Mouse (Mus musculus) mouse embryonic stem cell (cell line): Measurements from ENCODE around the gene Hoxc12.

Experiments
- in situ Hi-C, 2 experiments: fragments of 300-500 bp; cut with MboI; formaldehyde crosslinking; loops; 1 replicate in 1 of 2; 3 replicates in 1 of 2; pipeline ENCODE4 v1.14.3; 2019 to 2020; ENCODE audit warnings: low sequenced_read_pairs in 2 of 2, low pct_unique_long_range_greater_than_20kb in 1 of 2, mixed read lengths in 1 of 2; ENCODE audit not compliant: unreplicated experiment in 1 of 2

Hoxc12 gene

GRCm38 (mm10) chr15:102931706-102932358, 4.7 kb upstream of the Hoxc12 start:
- in situ Hi-C loops = loop anchor here in 1 of 2 experiments (25.0 kb wide), 1 partner anchor 170 kb away; no protein-coding TSS in a partner anchor

DNA sequence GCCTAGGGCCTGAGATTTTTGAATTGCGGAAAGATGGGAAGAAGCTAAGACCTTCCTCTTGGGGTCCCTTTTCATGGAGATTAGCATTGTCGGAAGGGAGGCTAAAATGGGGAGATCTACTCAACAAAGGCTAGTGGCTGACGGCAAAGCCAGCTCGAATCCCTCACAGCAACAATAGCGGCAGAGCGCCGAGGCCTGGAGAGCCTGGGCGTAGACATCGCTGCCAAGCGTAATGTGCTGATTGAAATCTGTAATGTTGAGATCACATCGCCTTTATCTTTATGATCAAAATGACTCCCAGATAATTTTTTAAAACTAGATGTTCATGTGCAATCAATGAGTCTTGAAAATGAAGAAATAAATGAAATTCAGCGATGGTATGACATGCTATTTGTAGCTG, 2.1 kb upstream of the Hoxc12 start:
- in situ Hi-C loops = loop anchor here in 1 of 2 experiments (25.0 kb wide), 1 partner anchor 172 kb away; no protein-coding TSS in a partner anchor

DNA sequence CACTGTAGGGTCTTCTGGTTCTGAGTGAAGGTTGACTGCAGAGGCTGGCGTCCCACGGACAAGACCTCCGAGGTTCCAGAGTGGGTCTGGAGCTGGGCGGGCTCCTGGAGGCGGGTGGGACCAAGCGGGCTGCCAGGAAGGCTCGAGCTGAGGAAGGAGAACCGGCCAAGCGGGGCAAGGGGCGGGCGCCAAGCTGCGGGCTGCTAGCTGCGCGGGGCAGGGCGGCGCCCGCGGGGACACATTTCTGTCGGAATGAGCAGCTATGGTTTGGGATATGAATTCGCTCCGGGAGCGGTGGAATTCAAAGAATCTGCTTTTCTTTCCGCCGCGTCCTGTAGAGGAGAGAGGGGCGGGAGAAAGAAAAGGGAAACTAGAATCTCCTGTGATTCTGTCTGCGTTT, 1.7 kb upstream of the Hoxc12 start:
- in situ Hi-C loops = loop anchor here in 1 of 2 experiments (25.0 kb wide), 1 partner anchor 173 kb away; no protein-coding TSS in a partner anchor

DNA sequence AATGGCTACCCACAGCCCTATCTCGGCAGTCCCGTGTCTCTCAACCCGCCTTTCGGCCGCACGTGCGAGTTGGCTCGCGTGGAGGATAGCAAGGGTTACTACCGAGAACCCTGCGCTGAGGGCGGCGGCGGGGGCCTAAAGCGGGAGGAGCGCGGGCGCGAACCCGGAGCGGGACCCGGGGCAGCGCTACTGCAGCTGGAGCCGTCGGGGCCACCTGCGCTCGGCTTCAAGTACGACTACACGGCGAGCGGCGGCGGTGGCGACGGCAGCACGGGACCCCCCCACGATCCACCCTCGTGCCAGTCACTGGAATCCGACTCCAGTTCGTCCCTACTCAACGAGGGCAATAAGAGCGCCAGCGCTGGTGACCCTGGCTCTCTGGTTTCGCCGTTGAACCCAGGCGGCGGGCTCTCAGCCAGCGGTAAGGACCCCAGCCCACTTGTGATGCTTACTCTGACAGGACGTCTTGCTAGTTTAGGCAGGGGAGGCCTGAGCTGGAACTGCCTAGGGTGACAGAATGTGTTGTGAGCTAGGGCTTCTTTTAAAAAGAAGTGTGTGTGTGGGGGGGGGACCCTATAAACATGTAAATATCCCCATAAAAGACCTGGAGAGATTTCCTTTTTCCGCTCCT, 594 bp downstream of the Hoxc12 start:
- in situ Hi-C loops = loop anchor here in 1 of 2 experiments (25.0 kb wide), 1 partner anchor 175 kb away; no protein-coding TSS in a partner anchor

DNA sequence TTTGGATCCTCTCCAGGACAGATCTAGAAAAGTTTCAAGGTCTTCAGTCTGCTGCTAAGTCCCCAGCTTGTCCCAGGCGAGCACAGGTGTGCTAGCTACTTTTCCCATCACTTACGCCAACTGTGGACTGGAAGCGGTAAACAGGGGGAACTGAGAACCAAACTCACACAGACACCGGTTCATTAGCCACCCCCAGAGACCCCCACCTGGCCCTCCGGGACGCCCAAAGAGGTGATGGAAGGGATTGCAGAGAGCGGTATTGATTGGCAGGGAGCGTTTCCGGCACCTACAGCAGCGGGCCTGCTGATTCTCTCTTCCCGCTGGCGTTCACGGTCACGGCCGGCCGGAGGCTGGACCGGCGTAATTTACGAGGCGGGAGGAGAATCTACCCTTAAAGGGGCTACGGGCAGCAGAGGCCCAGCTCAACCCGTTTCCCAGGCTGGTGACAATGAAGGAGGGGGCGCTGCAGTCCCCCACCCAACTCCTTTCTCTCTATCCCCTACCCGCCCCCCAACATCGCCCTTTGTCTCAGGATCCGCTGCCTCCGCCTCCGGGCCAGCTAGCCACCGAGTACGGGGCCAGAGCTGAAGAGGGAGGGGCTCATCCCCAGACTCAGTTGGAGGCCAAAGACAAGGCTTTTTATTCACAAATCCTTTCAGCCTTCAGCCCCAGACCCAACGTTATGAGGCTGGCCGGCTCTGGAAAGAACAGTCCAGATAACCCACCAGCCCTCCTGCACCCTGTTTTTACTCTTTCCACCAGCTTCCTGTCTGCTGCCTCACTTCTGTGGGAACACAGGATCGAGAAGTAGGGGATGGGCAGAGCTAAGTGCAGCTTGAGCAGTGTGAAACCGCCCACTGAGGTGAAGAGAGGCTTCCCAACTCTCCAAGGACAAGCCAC, 2.9 kb downstream of the Hoxc12 start:
- in situ Hi-C loops = loop anchor here in 1 of 2 experiments (25.0 kb wide), 1 partner anchor 177 kb away; no protein-coding TSS in a partner anchor

DNA sequence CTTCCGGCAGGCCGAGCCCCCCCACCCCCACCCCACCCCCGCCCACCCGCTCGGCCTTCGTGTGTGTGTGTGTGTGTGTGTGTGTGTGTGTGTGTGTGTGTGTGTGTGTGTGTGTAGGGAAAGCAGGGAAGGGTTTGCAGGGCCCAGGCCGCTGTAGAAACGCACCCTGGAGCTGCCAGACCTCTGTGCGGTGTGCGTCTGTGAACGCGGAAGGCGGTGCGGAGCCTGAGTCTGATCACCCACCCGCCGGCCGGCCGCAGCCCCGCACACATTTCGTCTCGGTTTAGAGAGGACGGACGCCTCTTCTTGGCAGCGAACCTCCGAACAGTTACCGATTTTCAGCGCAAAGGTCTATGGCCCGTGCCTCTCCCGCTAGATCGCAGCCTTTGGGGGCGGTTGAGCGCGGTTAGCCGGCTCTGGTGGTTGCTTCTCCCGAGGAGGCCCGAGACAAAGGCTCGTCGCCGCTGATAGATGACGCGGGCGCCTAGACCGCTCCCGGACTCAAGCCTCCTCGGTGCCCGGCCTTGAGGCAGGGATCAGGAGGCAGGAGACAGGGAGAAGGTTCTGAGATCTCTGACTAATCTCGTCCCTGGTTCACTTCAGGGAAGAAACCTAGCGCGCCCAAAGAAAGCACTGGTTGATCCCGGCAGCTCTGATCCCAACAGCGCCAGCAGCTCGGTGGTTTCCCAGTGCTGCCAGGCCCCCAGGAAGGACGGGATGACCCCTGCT, 6.3 kb downstream of the Hoxc12 start:
- in situ Hi-C loops = loop anchor here in 1 of 2 experiments (25.0 kb wide), 1 partner anchor 181 kb away; no protein-coding TSS in a partner anchor

GRCm38 (mm10) chr15:102943468-102943813, 6.9 kb downstream of the Hoxc12 start:
- in situ Hi-C loops = loop anchor here in 1 of 2 experiments (25.0 kb wide), 1 partner anchor 181 kb away; no protein-coding TSS in a partner anchor

DNA sequence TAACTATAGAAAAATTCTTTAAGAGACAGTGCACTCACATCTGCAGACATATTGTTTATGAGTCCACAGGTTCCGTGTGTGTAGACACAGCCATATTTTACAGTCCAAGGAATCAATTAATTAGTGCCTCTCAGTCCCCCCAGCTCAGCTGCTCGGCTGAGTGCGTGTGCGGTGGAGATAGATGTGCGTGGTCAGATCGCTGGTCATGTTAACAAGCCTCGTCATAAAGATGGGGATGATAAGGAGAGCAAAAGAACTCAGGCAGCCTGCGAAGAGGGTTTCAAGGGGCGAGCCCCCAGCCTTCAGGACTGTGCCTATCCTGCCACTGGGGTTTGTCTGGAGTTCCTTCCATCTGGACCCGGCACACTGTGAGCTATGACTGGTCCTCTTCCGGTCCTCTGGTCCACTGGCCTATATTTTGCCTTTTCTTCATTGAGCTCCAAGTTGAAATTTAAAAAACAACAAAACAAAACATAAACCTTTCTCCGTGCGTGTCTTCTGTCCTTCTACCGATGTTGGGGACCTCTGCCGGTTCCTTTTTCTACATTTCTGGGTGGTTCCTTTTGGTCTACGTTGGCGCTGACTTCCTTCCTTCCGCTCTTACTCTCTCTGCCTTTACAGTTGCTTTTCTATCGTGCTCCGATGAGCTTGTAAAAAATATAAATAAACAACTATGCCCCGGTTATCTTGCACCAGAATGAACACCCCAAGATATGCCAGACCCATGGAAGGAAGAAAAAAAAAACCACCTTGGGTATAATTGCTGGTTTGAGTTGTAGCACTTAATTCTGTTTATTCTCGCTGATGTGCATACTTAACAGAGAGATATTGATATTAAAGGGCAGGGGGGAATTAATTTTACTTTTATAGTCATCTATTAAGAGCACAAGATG, 8.9 kb downstream of the Hoxc12 start:
- in situ Hi-C loops = loop anchor here in 1 of 2 experiments (5.0 to 25.0 kb wide), 2 partner anchors 33 to 183 kb away; no protein-coding TSS in a partner anchor

DNA sequence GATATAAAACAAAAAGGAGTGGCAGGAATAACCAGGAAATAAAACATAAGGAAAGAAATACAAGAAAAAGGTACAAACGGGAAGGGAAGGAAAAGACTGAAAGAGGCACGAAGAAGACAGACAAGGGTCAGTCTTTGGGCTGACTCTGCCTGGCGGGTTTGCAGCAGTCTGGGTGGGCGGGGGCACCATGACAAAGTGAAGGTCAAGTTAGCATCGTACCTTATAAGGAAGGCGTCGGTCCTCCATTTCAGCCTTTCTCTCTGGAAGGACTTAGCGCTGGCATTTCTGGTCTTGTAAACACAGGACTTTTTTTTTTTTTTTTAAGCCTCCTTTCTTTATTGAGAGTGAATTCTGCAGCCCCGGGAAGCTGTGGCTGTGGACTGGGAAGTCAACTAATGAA, 10.7 kb downstream of the Hoxc12 start:
- in situ Hi-C loops = loop anchor here in 1 of 2 experiments (5.0 to 25.0 kb wide), 2 partner anchors 35 to 185 kb away; no protein-coding TSS in a partner anchor

- in situ Hi-C loops = loop anchor here in 1 of 2 experiments (5.0 to 25.0 kb wide), 2 partner anchors 37 to 187 kb away; no protein-coding TSS in a partner anchor
These were observed 12.3 kb downstream of the Hoxc12 start for GRCm38 (mm10) chr15:102948842-102949241.

DNA sequence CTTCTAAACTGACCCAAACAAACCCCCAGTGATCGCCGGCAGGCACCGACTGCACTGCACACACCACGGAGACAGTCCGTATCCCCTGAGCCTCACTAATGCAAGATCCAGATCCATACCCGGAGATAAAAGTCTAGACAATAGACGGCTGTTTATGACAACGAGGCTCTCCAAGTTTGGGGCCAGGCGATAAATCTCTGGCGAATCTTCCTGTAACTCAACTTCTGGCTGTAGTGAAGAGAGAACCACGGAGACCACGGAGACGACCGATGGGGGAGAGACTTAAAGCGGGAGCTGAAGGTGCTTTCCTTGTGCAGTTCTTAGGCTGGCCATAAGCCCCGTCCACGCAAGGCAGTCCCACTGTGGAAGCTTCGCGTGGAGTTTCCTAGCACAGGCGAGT, 13.1 kb downstream of the Hoxc12 start:
- in situ Hi-C loops = loop anchor here in 1 of 2 experiments (5.0 to 25.0 kb wide), 3 partner anchors 37 to 187 kb away; partner anchors contain the start of gene Hoxc4

DNA sequence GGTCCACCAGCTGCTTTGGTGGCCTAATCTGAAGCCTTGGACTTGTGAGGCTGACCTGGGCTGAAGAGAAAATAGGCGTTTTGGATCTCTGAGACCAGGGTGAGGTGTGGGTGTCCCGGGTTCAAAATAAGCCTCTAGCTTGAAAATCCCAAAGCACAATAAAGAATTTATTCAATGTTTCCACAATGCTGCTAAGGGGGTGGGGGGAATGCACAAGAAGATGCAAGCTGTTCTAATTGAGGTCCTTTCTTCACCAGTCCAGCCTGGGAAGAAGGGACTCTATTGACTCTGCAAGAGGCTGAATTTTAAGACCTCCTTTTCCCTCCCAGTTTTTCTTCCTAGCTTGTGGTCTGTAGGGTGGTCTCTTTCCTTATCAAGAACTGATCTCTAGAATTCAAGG, 14.3 kb downstream of the Hoxc12 start:
- in situ Hi-C loops = loop anchor here in 1 of 2 experiments (10.0 kb wide), 1 partner anchor 64 kb away; the partner anchor contains the start of gene Hoxc4

DNA sequence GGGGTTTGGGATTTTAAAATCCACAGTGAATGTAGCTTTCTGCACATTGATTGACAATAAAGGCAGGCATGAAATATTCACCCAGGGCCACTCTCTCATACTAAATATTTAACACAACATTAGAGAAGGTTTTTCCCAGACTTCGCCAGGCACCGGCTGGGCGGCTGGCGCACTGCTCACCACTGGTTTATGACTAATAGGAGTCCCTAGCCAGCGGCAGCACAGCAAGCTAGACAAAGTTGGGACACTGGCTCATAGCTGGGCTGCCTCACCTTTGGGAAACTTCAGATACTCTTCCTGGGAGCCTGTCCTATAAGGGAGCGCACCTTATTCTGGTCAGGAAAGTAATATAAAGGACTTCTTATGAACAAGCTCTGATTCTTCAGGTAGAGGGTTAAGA, 17.0 kb downstream of the Hoxc12 start:
- in situ Hi-C loops = loop anchor here in 1 of 2 experiments (10.0 kb wide), 1 partner anchor 61 kb away; the partner anchor contains the start of gene Hoxc4

- in situ Hi-C loops = loop anchor here in 1 of 2 experiments (10.0 kb wide), 1 partner anchor 60 kb away; the partner anchor contains the start of gene Hoxc4
These were observed 17.8 kb downstream of the Hoxc12 start, which contains the start of gene Hoxc11 for GRCm38 (mm10) chr15:102954192-102955006. Hoxc11 (plus strand) TSS chr15:102954427.

GRCm38 (mm10) chr15:102955007-102955382, 18.4 kb downstream of the Hoxc12 start:
- in situ Hi-C loops = loop anchor here in 1 of 2 experiments (10.0 kb wide), 1 partner anchor 60 kb away; the partner anchor contains the start of gene Hoxc4
